Mouse (Mus musculus) stomach, embryonic 14.5 days (tissue): Measurements from ENCODE around the gene T2. TPM values are rescaled to one million over a fixed set of nuclear protein-coding genes. Genes with fewer than 3 reads are reported as not detected.

Experiments
- ATAC-seq: fragments of 200-750 bp; cut with Nextera tagmentation; 2 replicates; pipeline ENCODE4 v1.8.0; 2017; ENCODE audit warnings: low read depth, moderate TSS enrichment; ENCODE audit not compliant: insufficient number of reproducible peaks, insufficient read depth, low FRiP score
- H3K27ac ChIP-seq: fragments of 300-500 bp; sonication (generic); 2 replicates; pipeline ENCODE4 v1.5.1; 2014; ENCODE audit warnings: mild to moderate bottlenecking, low read length, moderate library complexity, mixed read lengths
- H3K27me3 ChIP-seq: fragments of 300-500 bp; sonication (generic); 2 replicates; pipeline ENCODE4 v1.6.1; 2014; ENCODE audit warnings: low read length, control low read depth, mixed read lengths; ENCODE audit not compliant: control insufficient read depth, insufficient read depth
- H3K36me3 ChIP-seq: fragments of 300-500 bp; sonication (generic); 2 replicates; pipeline ENCODE4 v1.6.1; 2014; ENCODE audit warnings: mild to moderate bottlenecking, control low read depth, low read length, moderate library complexity, mixed read lengths; ENCODE audit not compliant: control insufficient read depth, insufficient read depth
- H3K4me1 ChIP-seq: fragments of 300-500 bp; sonication (generic); 2 replicates; pipeline ENCODE4 v1.6.1; 2014; ENCODE audit warnings: low read length, control low read depth, mixed read lengths; ENCODE audit not compliant: control insufficient read depth, insufficient read depth
- H3K4me2 ChIP-seq: fragments of 300-500 bp; sonication (generic); replicated peaks from 2 replicates; pipeline ENCODE4 v1.6.1; 2014; ENCODE audit warnings: low read depth, low read length, control low read depth
- H3K4me3 ChIP-seq: fragments of 300-500 bp; sonication (generic); 2 replicates; pipeline ENCODE4 v1.5.1; 2014; ENCODE audit warnings: low read depth, low read length, control low read depth
- H3K9ac ChIP-seq: fragments of 300-500 bp; sonication (generic); replicated peaks from 2 replicates; pipeline ENCODE4 v1.6.1; 2014; ENCODE audit warnings: low read depth, mild to moderate bottlenecking, control low read depth, low read length, moderate library complexity, mixed read lengths
- H3K9me3 ChIP-seq: fragments of 300-500 bp; sonication (generic); 2 replicates; pipeline ENCODE4 v1.6.1; 2016; ENCODE audit warnings: low read depth, low read length, control low read depth; ENCODE audit not compliant: control insufficient read depth
- WGBS: fragments of 180-500 bp; shearing (Covaris S2); extraction: QIAGEN DNeasy Blood & Tissue Kit; methylation state at CpG from one replicate; pipeline ENCODE4 v1.1.7; 2014; 5-methylcytosine and 5-hydroxymethylcytosine counted together
- polyA plus RNA-seq: library from polyadenylated mRNA; unstranded; fragments of >200 nt; fragmentation: Nextera tagmentation; extraction: Ambion mirVana; gene quantifications from 2 replicates; pipeline ENCODE4 v1.2.1, GENCODE M21; 2014

The T2 gene
- polyA plus RNA-seq, 1 experiment from 2014 or later = 0.88 TPM

DNA sequence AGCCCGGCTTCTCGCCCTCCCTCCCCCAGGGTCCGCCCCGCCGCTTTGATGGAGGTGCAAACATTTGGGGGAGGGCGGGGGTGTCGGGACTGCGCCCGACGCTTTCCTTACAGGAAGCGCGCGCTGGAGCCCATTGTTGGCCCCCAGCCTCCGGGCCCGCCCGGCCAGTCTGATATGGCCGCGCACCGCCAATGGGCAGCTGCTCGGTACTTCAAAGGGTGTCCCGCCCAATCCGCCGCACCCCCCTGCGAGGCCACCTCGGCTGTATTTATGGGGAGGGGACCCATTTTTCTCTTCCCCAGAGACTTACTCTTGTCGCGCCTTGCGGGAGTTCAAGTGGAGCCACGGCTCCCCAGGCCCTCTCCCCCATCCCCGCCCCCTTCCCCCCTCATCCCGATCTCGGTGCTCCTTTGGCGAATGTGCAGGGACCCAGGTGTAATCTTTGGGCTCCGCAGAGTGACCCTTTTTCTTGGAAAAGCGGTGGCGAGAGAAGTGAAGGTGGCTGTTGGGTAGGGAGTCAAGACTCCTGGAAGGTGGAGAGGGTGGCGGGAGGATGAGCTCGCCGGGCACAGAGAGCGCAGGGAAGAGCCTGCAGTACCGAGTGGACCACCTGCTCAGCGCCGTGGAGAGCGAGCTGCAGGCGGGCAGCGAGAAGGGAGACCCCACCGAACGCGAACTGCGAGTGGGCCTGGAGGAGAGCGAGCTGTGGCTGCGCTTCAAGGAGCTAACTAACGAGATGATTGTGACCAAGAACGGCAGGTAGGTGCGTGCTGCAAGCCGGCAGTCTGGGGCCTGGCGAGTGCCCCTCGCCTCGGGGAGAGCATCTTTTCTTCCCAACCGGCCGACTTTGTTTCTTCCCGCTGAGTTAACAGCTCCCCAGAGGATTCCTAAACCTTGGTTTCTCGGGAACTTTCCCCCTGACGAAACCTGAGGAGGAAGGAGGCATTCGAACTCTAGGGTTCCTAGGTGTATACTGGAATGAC, 78.5 kb downstream of the T2 start, which contains the start of gene T:
Gene T (plus strand): TSS at position 446 of the 983 bp plus-strand sequence.
- no peak within 1 kb of the TSS for H3K9ac ChIP-seq
- H3K4me3 ChIP-seq = peak within 1 kb of the TSS; percentile 19
- no peak within 1 kb of the TSS for H3K27ac ChIP-seq
- no peaks in the 10 kb centered on the region for H3K9me3 ChIP-seq
- no peak; the same call in 1 of the 2 replicates for ATAC-seq
- peaks cover 79% of the 10 kb centered on the region for H3K27me3 ChIP-seq
- H3K4me1 ChIP-seq = 0 out of 2 replicates have a peak, but pooled peaks cover 3% of the 10 kb centered on the region
- H3K4me2 ChIP-seq = peak within 1 kb of the TSS; percentile 37
- WGBS = 1% methylated on average over 64 of the region's 65 CpGs
- no peaks in the 10 kb centered on the region for H3K36me3 ChIP-seq

DNA sequence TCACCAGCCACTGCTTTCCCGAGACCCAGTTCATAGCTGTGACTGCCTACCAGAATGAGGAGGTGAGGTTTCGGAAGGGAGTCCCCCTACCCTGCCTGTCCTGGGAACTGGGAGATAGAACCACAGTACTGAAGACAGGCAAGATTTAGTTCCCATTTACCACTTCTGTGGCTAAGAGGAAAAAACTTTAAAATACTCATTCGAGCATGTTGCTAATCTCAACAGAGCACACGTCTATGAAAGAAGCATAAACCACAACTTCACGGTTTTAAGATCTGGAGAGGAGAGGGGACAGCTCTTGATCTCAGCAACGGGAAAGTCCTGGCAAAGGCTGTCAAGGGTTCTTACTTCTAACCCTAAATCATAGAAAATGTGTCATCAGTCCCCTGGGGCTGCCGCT, 80.4 kb downstream of the T2 start:
- Histone ChIP-seq H3K4me1 (0 out of 2 replicates have a peak, but pooled peaks cover 3% of the 10 kb centered on the region), H3K9me3 (no peaks in the 10 kb centered on the region), H3K4me2 (no peak overlapping the region), H3K36me3 (no peaks in the 10 kb centered on the region), H3K27me3 (peaks cover 62% of the 10 kb centered on the region), H3K27ac (no peak overlapping the region), H3K4me3 (no peak overlapping the region), H3K9ac (no peak overlapping the region)
- 51% methylated on average over 7 of the region's 7 CpGs for WGBS
- no peak for ATAC-seq

DNA sequence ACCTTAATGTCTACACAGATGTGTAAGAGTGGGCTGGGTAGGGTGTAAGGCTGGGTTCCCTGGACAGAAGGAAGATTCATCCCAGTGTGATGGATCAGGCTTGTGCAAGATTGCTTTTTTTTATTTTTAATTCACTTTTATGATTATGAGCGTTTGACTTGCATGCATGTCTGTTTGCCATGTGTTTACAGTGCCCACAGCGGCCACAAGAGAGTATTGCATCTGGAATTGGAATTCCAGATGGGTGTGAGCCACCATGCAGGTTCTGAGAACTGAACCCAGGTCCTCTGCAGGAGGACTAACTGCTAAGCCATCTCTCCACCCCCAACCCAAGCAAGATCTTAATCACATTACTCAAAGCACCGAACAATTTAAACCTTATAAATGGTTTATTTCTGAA, 88.3 kb downstream of the T2 start:
- Histone ChIP-seq H3K4me3 (no peak overlapping the region), H3K9me3 (no peaks in the 10 kb centered on the region), H3K4me2 (no peak overlapping the region), H3K4me1 (no peaks in the 10 kb centered on the region), H3K9ac (no peak overlapping the region), H3K27me3 (no peaks in the 10 kb centered on the region), H3K27ac (no peak overlapping the region), H3K36me3 (no peaks in the 10 kb centered on the region)
- 56% methylated on average over 3 of the region's 3 CpGs for WGBS
- ATAC-seq = no peak

DNA sequence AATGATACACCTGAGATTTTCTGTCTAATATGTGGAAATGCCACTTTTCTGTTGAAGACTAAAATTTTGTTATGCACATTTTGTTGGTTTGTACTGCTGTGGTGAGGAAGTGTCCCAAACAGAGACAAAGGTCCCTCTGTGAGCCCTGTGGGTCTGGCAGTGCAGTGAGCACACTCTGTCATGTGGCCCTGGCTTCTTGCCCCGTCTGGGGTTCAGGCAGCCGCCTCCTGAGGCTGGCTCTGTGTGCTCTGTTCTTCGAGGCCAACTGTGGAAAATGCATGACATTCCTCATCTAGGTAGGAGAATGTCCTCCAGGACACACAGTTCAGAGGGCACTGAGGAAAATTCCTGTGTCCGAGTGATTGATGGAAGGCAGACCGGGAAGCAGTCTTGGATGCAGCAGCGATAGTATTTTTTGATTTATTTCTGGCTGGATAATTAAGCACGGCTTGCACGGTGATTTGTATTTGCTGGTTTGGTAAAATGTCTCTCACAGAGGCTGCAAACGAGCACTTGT, 91.9 kb downstream of the T2 start:
- no peak overlapping the region for H3K4me3 ChIP-seq
- H3K4me2 ChIP-seq = no peak overlapping the region
- H3K27me3 ChIP-seq = no peaks in the 10 kb centered on the region
- H3K9me3 ChIP-seq = no peaks in the 10 kb centered on the region
- no peak overlapping the region for H3K27ac ChIP-seq
- ATAC-seq = no peak
- no peak overlapping the region for H3K9ac ChIP-seq
- no peaks in the 10 kb centered on the region for H3K4me1 ChIP-seq
- H3K36me3 ChIP-seq = no peaks in the 10 kb centered on the region
- WGBS = 12% methylated on average over 9 of the region's 9 CpGs

DNA sequence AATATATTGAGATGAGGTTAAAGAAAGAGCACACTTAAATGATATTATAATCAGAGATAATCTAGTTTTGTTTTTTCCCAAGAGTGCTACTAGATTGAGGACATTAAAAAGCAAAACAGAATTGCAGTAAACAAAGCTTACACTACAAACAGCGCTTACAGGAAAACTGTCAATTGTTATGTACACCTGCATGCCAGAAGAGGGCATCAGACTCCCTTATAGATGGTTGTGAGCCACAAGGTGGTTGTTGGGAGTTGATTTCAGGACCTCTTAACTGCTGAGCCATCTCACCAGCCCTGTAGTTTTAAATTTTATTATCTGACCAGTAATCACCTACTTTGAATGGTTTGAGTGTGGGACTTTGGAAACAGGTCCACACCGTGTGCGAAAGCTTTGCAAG, 92.5 kb downstream of the T2 start:
- H3K4me1 ChIP-seq = no peaks in the 10 kb centered on the region
- H3K9ac ChIP-seq = no peak overlapping the region
- H3K27me3 ChIP-seq = no peaks in the 10 kb centered on the region
- no peak for ATAC-seq
- WGBS = 73% methylated on average over 3 of the region's 3 CpGs
- H3K4me2 ChIP-seq = no peak overlapping the region
- no peak overlapping the region for H3K27ac ChIP-seq
- H3K4me3 ChIP-seq = no peak overlapping the region
- H3K9me3 ChIP-seq = no peaks in the 10 kb centered on the region
- no peaks in the 10 kb centered on the region for H3K36me3 ChIP-seq

DNA sequence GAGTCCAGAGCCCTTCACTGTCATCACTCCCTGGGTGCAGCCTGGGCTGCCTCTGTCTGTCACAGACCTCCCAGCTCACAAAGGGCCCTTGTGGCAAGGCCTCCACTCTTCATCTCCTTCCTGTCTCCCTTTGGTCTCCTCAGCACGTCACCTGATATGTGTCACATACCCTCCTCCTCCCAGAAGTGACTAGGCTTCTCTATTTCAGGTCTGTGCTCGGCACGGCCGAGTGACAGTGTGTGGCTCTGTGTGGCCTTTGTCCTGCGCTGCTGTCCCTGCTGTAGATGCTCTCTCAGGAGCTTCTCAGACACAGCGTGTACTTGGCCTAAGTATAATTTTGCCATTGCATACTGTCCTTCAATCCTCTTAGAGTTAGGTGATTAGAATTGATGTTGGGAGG, 99.4 kb downstream of the T2 start:
- 57% methylated on average over 6 of the region's 6 CpGs for WGBS
- Histone ChIP-seq H3K4me1 (no peaks in the 10 kb centered on the region), H3K4me3 (no peak overlapping the region), H3K9me3 (no peaks in the 10 kb centered on the region), H3K27me3 (no peaks in the 10 kb centered on the region), H3K27ac (no peak overlapping the region), H3K4me2 (no peak overlapping the region), H3K36me3 (no peaks in the 10 kb centered on the region), H3K9ac (no peak overlapping the region)
- no peak for ATAC-seq

DNA sequence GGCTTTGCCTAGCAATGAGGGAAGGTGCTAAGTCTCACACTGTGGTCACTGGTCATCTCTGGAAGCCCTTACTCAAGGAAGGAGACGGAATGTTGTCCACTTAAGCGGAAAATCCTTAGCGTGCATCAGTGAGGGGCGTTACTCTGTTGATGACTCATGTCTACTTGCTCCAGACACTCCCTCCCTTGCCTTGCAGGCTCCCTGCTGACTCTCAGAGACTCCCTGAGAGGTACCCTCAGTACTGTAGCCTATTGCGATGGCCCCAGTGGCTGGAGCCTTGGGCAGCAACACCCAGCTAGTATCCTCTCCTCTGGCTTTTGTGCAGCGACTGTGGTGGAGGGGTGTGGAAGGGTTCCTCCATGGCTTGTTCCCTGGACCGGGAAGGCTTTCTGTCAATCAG, 99.8 kb downstream of the T2 start:
- ATAC-seq = no peak
- Histone ChIP-seq H3K9ac (no peak overlapping the region), H3K4me2 (no peak overlapping the region), H3K27ac (no peak overlapping the region), H3K27me3 (no peaks in the 10 kb centered on the region), H3K4me3 (no peak overlapping the region), H3K9me3 (no peaks in the 10 kb centered on the region), H3K4me1 (no peaks in the 10 kb centered on the region), H3K36me3 (no peaks in the 10 kb centered on the region)
- 71% methylated on average over 7 of the region's 7 CpGs for WGBS

DNA sequence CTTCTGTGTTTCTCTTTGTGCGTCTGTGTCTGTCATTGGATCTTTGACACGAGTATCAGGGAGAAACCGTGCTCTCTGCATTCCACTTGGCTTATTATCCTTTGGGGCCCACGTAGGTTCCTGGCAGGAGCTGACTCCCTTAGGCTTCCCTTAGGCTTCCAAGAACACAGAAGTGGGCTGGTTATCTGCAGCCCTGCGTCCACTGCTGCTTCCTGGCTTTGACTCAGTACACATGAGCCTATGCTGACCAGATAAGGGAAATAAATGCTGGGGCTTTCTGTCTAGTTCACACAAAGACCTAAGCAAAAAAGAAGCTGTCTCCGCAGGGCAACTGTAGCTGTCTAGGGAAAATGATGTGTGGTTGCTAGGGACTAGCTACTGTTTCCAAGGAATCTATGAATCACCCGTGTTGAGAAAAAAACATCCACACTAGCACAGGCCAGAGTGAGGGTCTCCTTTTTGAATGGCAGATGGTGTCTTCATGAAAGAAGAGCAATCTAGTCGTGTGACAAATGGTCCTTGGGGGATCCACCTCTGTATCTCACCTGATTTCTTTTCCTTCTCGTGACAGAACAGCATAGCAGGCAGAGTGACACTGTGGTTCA, 101.2 kb downstream of the T2 start:
- Histone ChIP-seq H3K27me3 (no peaks in the 10 kb centered on the region), H3K9me3 (no peaks in the 10 kb centered on the region), H3K27ac (no peak overlapping the region), H3K9ac (no peak overlapping the region), H3K36me3 (no peaks in the 10 kb centered on the region), H3K4me1 (no peaks in the 10 kb centered on the region), H3K4me3 (no peak overlapping the region), H3K4me2 (no peak overlapping the region)
- 47% methylated on average over 9 of the region's 9 CpGs for WGBS
- ATAC-seq = no peak
